ENCODE assay signal across 9 mouse cellular contexts in the genomic region with DNA sequence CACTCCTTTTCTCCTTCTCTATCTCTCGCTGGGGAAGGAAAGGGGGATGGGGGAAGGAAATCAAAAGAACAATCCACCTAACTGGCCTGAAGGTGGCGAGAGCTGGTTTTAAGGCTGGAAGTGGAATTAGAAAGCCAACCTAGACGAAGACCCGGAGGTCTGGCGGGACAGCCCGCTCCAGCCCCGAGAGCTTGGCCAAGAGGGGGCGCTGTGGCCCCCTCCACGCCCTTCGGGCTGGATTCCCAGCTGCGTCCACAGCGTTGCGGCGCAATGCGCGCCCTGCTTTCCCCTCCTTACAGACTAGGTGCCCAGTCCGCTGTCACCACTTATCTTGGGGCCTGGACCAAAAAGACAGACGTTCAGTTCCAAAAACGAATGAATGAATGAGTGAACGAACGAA. TPM values are rescaled to one million over a fixed set of nuclear protein-coding genes. Genes with fewer than 3 reads are reported as not detected.
DNase-seq lines count a peak whose midpoint lies in the region; ATAC-seq and TF ChIP-seq lines count a peak whose summit lies in the region.
"Had no signal": no experiment of that assay in that cellular context is flagged by ENCODE, and none has a peak within 500 bp of the region (broad histone marks: within the 10 kb centered on the region; RNA-seq: fewer than 3 reads in every experiment).

No protein-coding gene starts in this region.

- no peak for ATAC-seq in heart, embryonic 13.5 days (ENCODE audit: extremely low read depth, insufficient number of reproducible peaks, low FRiP score, low TSS enrichment)
- ATAC-seq in midbrain, embryonic 16.5 days: peak; percentile 65

- H3K9ac ChIP-seq in ES-E14 (ENCODE audit: insufficient read depth, low read depth, low read length, poor library complexity, severe bottlenecking): no peak overlapping the region
- no peak overlapping the region for H3K9ac ChIP-seq in heart, embryonic 13.5 days
- peak overlapping the region; percentile 85 for H3K9ac ChIP-seq in midbrain, embryonic 16.5 days (ENCODE audit: low read depth, low read length)

- peak; percentile 21 to 74 for DNase-seq in adrenal gland, adult (ENCODE audit: inconsistent age in 2 of 2, low spot score in 1 of 2)
- no peak for DNase-seq in adrenal gland, postnatal 4 days (ENCODE audit: low spot score in 2 of 2)
- DNase-seq in ES-E14 (ENCODE audit: low read depth, low spot score): peak; percentile 60
- peak; percentile 38 to 81 for DNase-seq in cerebellum, postnatal 4 days (ENCODE audit: low spot score in 2 of 2)
- DNase-seq in left cerebral cortex, adult 11 months (ENCODE audit: low spot score): peak; percentile 43
- DNase-seq in testis, postnatal 14 days (ENCODE audit: low spot score): peak; percentile 46

- peak overlapping the region; percentile 68 for H3K4me3 ChIP-seq in ES-E14 (ENCODE audit: insufficient read depth in 1 of 2, low read depth in 1 of 2, low read length in 2 of 2, poor library complexity in 1 of 2, severe bottlenecking in 1 of 2)
- H3K4me3 ChIP-seq in heart, embryonic 13.5 days: peak overlapping the region; percentile 57
- H3K4me3 ChIP-seq in midbrain, embryonic 16.5 days (ENCODE audit: low read depth, low read length): peak overlapping the region; percentile 68
- H3K4me3 ChIP-seq: myocyte had no signal

- H3K36me3 ChIP-seq in ES-E14 (ENCODE audit: control insufficient read depth, insufficient read depth, low read length, poor library complexity, severe bottlenecking): no peaks in the 10 kb centered on the region
- H3K36me3 ChIP-seq in heart, embryonic 13.5 days: no peaks in the 10 kb centered on the region
- H3K36me3 ChIP-seq in midbrain, embryonic 16.5 days (ENCODE audit: control insufficient read depth, insufficient read depth, low read length): no peaks in the 10 kb centered on the region

- under 1% methylated on average over 21 of the region's 21 CpGs for WGBS in heart, embryonic 13.5 days
- under 1% methylated on average over 21 of the region's 21 CpGs for WGBS in midbrain, embryonic 16.5 days

- 0 out of 4 replicates have a peak, but pooled peaks cover 0 to 2% of the 10 kb centered on the region in 2 experiments for H3K4me1 ChIP-seq in ES-E14 (ENCODE audit: control insufficient read depth in 2 of 2, insufficient read depth in 2 of 2, low read length in 2 of 2, poor library complexity in 1 of 2)
- H3K4me1 ChIP-seq in heart, embryonic 13.5 days: peaks cover 21% of the 10 kb centered on the region
- H3K4me1 ChIP-seq in midbrain, embryonic 16.5 days (ENCODE audit: control insufficient read depth, insufficient read depth, low read length): peaks cover 5% of the 10 kb centered on the region; the same call in 1 of the 2 replicates

- in situ Hi-C loops in ES-E14 (cut with MboI; ENCODE audit: low sequenced_read_pairs in 2 of 2, unreplicated experiment in 2 of 2): no loop called here

- peaks cover 97% of the 10 kb centered on the region for H3K27me3 ChIP-seq in heart, embryonic 13.5 days (replicated peaks)
- H3K27me3 ChIP-seq in midbrain, embryonic 16.5 days (ENCODE audit: control insufficient read depth, insufficient read depth, low read depth, low read length): peaks cover 10% of the 10 kb centered on the region

- no peaks in the 10 kb centered on the region for H3K9me3 ChIP-seq in ES-E14 (ENCODE audit: control insufficient read depth, insufficient read depth, low read depth, low read length)
- no peaks in the 10 kb centered on the region for H3K9me3 ChIP-seq in heart, embryonic 13.5 days
- no peaks in the 10 kb centered on the region for H3K9me3 ChIP-seq in midbrain, embryonic 16.5 days (replicated peaks; ENCODE audit: control insufficient read depth, low read length, poor library complexity, severe bottlenecking)

- H3K27ac ChIP-seq in ES-E14 (ENCODE audit: insufficient read depth, low read depth, low read length, poor library complexity, severe bottlenecking): no peak overlapping the region
- H3K27ac ChIP-seq in heart, embryonic 13.5 days (replicated peaks): no peak overlapping the region
- no peak overlapping the region for H3K27ac ChIP-seq in midbrain, embryonic 16.5 days (ENCODE audit: low read length)

- H3K4me2 ChIP-seq in heart, embryonic 13.5 days: peak overlapping the region; percentile 85
- peak overlapping the region; percentile 92 for H3K4me2 ChIP-seq in midbrain, embryonic 16.5 days (ENCODE audit: low read length)

TF ChIP-seq in ES-E14, 5 proteins besides CTCF, POLR2A, EP300 and RAD21:
- TF ChIP-seq ZC3H11A (IDR thresholded peaks at IDR 0.05; ENCODE audit: borderline replicate concordance, low read depth, low read length) (peak; percentile 23; the same call in 1 of the 2 replicates), ZNF384 (IDR thresholded peaks at IDR 0.05; ENCODE audit: low read depth, low read length) (no peak)

RNA-seq across cellular contexts. Expression of a gene that starts 0.9 kb away (rescaled TPM):
- under 1 TPM in 1 of 2 experiments, not detected in 1; 0.34 TPM for total RNA-seq in adrenal gland, postnatal 4 days (2021)
- total RNA-seq in ES-E14 (2012; rRNA removed): 0.09 and 0.11 TPM in 2 replicates
- polyA plus RNA-seq in heart, embryonic 13.5 days (2015; fragmentation: Nextera tagmentation; extraction: Ambion mirVana): not detected in 2 replicates
- polyA plus RNA-seq in midbrain, embryonic 16.5 days (2015; fragmentation: Nextera tagmentation; extraction: Ambion mirVana): 8.1 and 9.3 TPM in 2 replicates
- polyA plus RNA-seq: myocyte had no signal

RNA-seq across cellular contexts. Expression of a gene that starts 54.4 kb away (rescaled TPM):
- not detected for total RNA-seq in adrenal gland, postnatal 4 days (2021)
- not detected in 2 replicates for total RNA-seq in ES-E14 (2012; rRNA removed)
- not detected in 2 replicates for polyA plus RNA-seq in heart, embryonic 13.5 days (2015; fragmentation: Nextera tagmentation; extraction: Ambion mirVana)
- polyA plus RNA-seq in midbrain, embryonic 16.5 days (2015; fragmentation: Nextera tagmentation; extraction: Ambion mirVana): not detected in 2 replicates
- polyA plus RNA-seq: myocyte had no signal

Comparison
In these comparisons a context has a peak if more than half of its experiments do, and no peak if none do; other contexts are left out.
1. DNase-seq: peak in adrenal gland, adult (2 of 2), ES-E14 (single experiment), cerebellum, postnatal 4 days (2 of 2), left cerebral cortex, adult 11 months (single experiment) and testis, postnatal 14 days (single experiment); none in adrenal gland, postnatal 4 days (0 of 2).
2. Peak in every context shown above with its lines, with median percentiles within 50 percentile points of each other: H3K4me3 ChIP-seq.